Mouse (Mus musculus) cortical plate, adult 2 months (tissue): Measurements from ENCODE around the gene Cldn16.
"Not testable (repeated sequence)": the region's sequence is repeated elsewhere in the genome, so short reads cannot be mapped to it uniquely, and the experiment has no call there.

Experiments
- CTCF ChIP-seq: fragments of 200-500 bp; IDR thresholded peaks from 2 replicates; pipeline ENCODE4 v1.5.1; 2011; ENCODE audit warnings: mild to moderate bottlenecking, control low read depth, low read length; ENCODE audit not compliant: insufficient read depth; ENCODE audit errors: extremely low read depth
- POLR2A ChIP-seq: fragments of 200-500 bp; IDR thresholded peaks from 2 replicates; pipeline ENCODE4 v1.6.1; 2011; ENCODE audit warnings: mild to moderate bottlenecking, low read length, control low read depth; ENCODE audit not compliant: insufficient read depth; ENCODE audit errors: extremely low read depth

- TF ChIP-seq CTCF, POLR2A: not testable (repeated sequence)
Observed at GRCm38 (mm10) chr16:26499705-26500104, 36.8 kb downstream of the Cldn16 start.
